Mouse (Mus musculus): ENCODE results near the gene B3gnt9. TPM values are rescaled to one million over a fixed set of nuclear protein-coding genes. Genes with fewer than 3 reads are reported as not detected.
A peak's percentile ranks its signal among the peaks of the same experiment; 100 is the strongest.

The B3gnt9 gene
- polyA plus RNA-seq, 1 experiment from 2014 or later = 19.1 TPM

GRCm38 (mm10) chr8:105276292-105277120 is 21.6 kb upstream of the B3gnt9 start:
- 0 out of 2 replicates have a peak overlapping the region, but pooled peaks have one; percentile 18 for H3K9ac ChIP-seq (ENCODE audit: low read length)
- DNase-seq (ENCODE audit: low spot score) = peak; percentile 75

GRCm38 (mm10) chr8:105275840-105276239 is 20.9 kb upstream of the B3gnt9 start, which contains the start of gene Nol3:
Gene Nol3, plus strand, starts transcription at chr8:105276140.
- Histone ChIP-seq H3K4me1 (replicated peaks; ENCODE audit: control insufficient read depth, insufficient read depth, low read length) (peaks cover 4% of the 10 kb centered on the region), H3K4me2 (ENCODE audit: low read length) (peak within 1 kb of the TSS; percentile 71), H3K9ac (ENCODE audit: low read length) (0 out of 2 replicates have a peak within 1 kb of the TSS, but pooled peaks have one; percentile 18), H3K9me3 (ENCODE audit: control insufficient read depth, low read length) (no peaks in the 10 kb centered on the region), H3K27me3 (replicated peaks; ENCODE audit: control insufficient read depth, insufficient read depth, low read length) (peaks cover 94% of the 10 kb centered on the region), H3K27ac (ENCODE audit: low read depth) (no peak within 1 kb of the TSS), H3K36me3 (ENCODE audit: control insufficient read depth, insufficient read depth, low read length) (no peaks in the 10 kb centered on the region), H3K4me3 (ENCODE audit: low read depth, low read length) (peak within 1 kb of the TSS; percentile 34)
- DNase-seq (ENCODE audit: low spot score) = no peak
- no peak for ATAC-seq (replicated peaks; ENCODE audit: low FRiP score, low TSS enrichment, low read depth)
- WGBS = 9% methylated on average over 10 of the region's 10 CpGs

More at GRCm38 (mm10) chr8:105276292-105277120, 21.6 kb upstream of the B3gnt9 start:
- H3K27me3 ChIP-seq (replicated peaks; ENCODE audit: control insufficient read depth, insufficient read depth, low read length) = peaks cover 88% of the 10 kb centered on the region
- H3K4me2 ChIP-seq (ENCODE audit: low read length) = peak overlapping the region; percentile 71
- ATAC-seq (replicated peaks; ENCODE audit: low FRiP score, low TSS enrichment, low read depth) = peak; percentile 45; the same call in 1 of the 2 replicates
- H3K4me1 ChIP-seq (replicated peaks; ENCODE audit: control insufficient read depth, insufficient read depth, low read length) = peaks cover 3% of the 10 kb centered on the region; the same call in 1 of the 2 replicates
- 3% methylated on average over 30 of the region's 30 CpGs for WGBS
- peak overlapping the region; percentile 34 for H3K4me3 ChIP-seq (ENCODE audit: low read depth, low read length)
- no peak overlapping the region for H3K27ac ChIP-seq (ENCODE audit: low read depth)
- no peaks in the 10 kb centered on the region for H3K9me3 ChIP-seq (ENCODE audit: control insufficient read depth, low read length)
- 0 out of 2 replicates have a peak, but pooled peaks cover 3% of the 10 kb centered on the region for H3K36me3 ChIP-seq (ENCODE audit: control insufficient read depth, insufficient read depth, low read length)

GRCm38 (mm10) chr8:105275387-105275786 is 20.4 kb upstream of the B3gnt9 start:
- WGBS = 10% methylated on average over 11 of the region's 11 CpGs
- Histone ChIP-seq H3K9ac (ENCODE audit: low read length) (no peak overlapping the region), H3K27ac (ENCODE audit: low read depth) (no peak overlapping the region), H3K27me3 (replicated peaks; ENCODE audit: control insufficient read depth, insufficient read depth, low read length) (peaks cover 99% of the 10 kb centered on the region), H3K4me3 (ENCODE audit: low read depth, low read length) (no peak overlapping the region), H3K4me2 (ENCODE audit: low read length) (peak overlapping the region; percentile 71), H3K9me3 (ENCODE audit: control insufficient read depth, low read length) (no peaks in the 10 kb centered on the region), H3K4me1 (replicated peaks; ENCODE audit: control insufficient read depth, insufficient read depth, low read length) (peaks cover 9% of the 10 kb centered on the region), H3K36me3 (ENCODE audit: control insufficient read depth, insufficient read depth, low read length) (no peaks in the 10 kb centered on the region)
- DNase-seq (ENCODE audit: low spot score) (no peak), ATAC-seq (replicated peaks; ENCODE audit: low FRiP score, low TSS enrichment, low read depth) (no peak)

DNA sequence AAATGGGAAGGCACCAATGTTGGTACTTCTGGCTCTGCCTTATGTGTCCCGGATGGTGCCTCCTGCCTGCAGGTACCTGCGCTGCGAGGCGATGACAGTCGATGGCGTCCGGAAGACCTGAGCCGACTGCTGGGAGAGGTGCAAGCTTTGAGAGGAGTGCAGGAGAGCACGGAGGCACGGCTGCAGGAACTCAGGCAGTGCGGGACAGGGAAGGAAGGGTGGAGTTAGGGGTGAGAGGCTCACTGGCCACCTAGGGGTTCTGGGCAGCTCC is 15.9 kb upstream of the B3gnt9 start:
- ATAC-seq (replicated peaks; ENCODE audit: low FRiP score, low TSS enrichment, low read depth) (no peak), DNase-seq (ENCODE audit: low spot score) (no peak)
- no peak overlapping the region for H3K4me2 ChIP-seq (ENCODE audit: low read length)
- 3% methylated on average over 11 of the region's 11 CpGs for WGBS
- H3K4me3 ChIP-seq (ENCODE audit: low read depth, low read length) = peak overlapping the region; percentile 10; the same call in 1 of the 2 replicates
- peaks cover 98% of the 10 kb centered on the region for H3K27me3 ChIP-seq (replicated peaks; ENCODE audit: control insufficient read depth, insufficient read depth, low read length)
- peaks cover 25% of the 10 kb centered on the region for H3K4me1 ChIP-seq (replicated peaks; ENCODE audit: control insufficient read depth, insufficient read depth, low read length)
- no peaks in the 10 kb centered on the region for H3K36me3 ChIP-seq (ENCODE audit: control insufficient read depth, insufficient read depth, low read length)
- H3K27ac ChIP-seq (ENCODE audit: low read depth) = no peak overlapping the region
- H3K9ac ChIP-seq (ENCODE audit: low read length) = no peak overlapping the region
- no peaks in the 10 kb centered on the region for H3K9me3 ChIP-seq (ENCODE audit: control insufficient read depth, low read length)

DNA sequence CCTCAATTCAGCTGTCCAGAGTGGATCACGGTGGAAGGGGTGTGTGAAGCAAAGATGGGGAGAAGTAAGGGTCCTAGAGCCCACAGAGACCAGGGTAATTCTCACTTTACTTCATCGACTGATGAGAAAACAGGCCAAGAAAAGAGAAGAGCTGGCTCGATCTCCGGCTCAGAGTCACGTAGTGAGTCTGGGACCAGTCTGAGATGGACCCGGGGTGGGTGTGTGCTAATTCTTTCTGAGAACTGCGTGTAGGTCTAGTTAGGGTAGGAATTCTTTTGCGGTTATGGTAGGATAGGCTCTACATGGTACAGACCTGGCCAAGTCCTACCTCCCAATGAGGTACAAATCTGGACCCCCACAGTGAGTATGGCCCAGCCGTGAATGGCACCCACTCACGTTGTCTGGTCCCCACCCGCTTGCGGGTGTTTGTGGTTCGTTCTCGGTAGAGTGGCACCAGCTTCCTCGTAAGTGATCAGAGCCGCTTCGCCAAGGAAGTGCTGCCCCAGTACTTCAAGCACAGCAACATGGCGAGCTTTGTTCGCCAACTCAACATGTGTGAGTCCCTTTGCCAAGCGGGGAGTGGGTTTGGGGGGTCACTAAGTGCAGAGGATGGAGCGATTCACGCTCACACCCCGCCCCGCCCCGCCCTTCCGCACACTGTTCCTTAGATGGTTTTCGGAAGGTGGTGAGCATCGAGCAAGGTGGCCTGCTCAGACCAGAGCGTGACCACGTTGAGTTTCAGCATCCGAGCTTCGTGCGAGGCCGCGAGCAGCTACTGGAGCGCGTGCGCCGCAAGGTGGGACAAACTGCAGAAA is 15.4 kb upstream of the B3gnt9 start:
- DNase-seq (ENCODE audit: low spot score) (peak; percentile 74), ATAC-seq (replicated peaks; ENCODE audit: low FRiP score, low TSS enrichment, low read depth) (no peak)
- 4% methylated on average over 39 of the region's 39 CpGs for WGBS
- H3K27ac ChIP-seq (ENCODE audit: low read depth) = no peak overlapping the region
- H3K27me3 ChIP-seq (replicated peaks; ENCODE audit: control insufficient read depth, insufficient read depth, low read length) = peaks cover 93% of the 10 kb centered on the region
- peak overlapping the region; percentile 82 for H3K4me2 ChIP-seq (ENCODE audit: low read length)
- no peaks in the 10 kb centered on the region for H3K36me3 ChIP-seq (ENCODE audit: control insufficient read depth, insufficient read depth, low read length)
- peaks cover 22% of the 10 kb centered on the region for H3K4me1 ChIP-seq (replicated peaks; ENCODE audit: control insufficient read depth, insufficient read depth, low read length)
- H3K9ac ChIP-seq (ENCODE audit: low read length) = no peak overlapping the region
- H3K4me3 ChIP-seq (ENCODE audit: low read depth, low read length) = peak overlapping the region; percentile 41
- no peaks in the 10 kb centered on the region for H3K9me3 ChIP-seq (ENCODE audit: control insufficient read depth, low read length)

DNA sequence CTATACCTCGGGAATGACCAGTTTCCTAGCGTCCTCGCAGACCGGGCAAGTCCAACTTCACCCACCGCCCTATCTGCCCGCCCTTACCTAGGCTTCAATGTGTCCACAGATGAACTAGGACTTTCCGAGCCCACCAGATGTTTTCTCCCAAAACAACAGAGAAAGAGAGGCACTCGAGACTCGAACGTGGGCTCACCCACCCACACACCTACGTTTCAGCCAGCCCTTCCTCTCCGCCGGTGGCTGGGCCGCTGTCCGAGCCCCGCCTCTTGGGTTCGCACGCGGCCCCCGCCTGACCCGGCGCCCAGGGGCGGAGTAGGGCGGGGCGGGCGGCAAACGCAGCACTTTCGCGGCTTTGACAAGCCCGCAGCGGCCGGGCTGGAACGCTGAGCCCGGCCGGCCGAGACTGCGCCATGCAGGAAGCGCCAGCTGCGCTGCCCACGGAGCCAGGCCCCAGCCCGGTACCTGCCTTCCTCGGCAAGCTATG is 14.6 kb upstream of the B3gnt9 start, which contains the start of gene Hsf4:
Hsf4 (plus strand) TSS at position 341 of the 487 bp plus-strand sequence.
- Histone ChIP-seq H3K4me2 (ENCODE audit: low read length) (peak within 1 kb of the TSS; percentile 82), H3K4me3 (ENCODE audit: low read depth, low read length) (peak within 1 kb of the TSS; percentile 41), H3K27ac (ENCODE audit: low read depth) (no peak within 1 kb of the TSS), H3K4me1 (replicated peaks; ENCODE audit: control insufficient read depth, insufficient read depth, low read length) (peaks cover 27% of the 10 kb centered on the region), H3K9me3 (ENCODE audit: control insufficient read depth, low read length) (no peaks in the 10 kb centered on the region), H3K9ac (ENCODE audit: low read length) (peak within 1 kb of the TSS; percentile 11), H3K36me3 (ENCODE audit: control insufficient read depth, insufficient read depth, low read length) (no peaks in the 10 kb centered on the region), H3K27me3 (replicated peaks; ENCODE audit: control insufficient read depth, insufficient read depth, low read length) (peaks cover 89% of the 10 kb centered on the region)
- under 1% methylated on average over 42 of the region's 42 CpGs for WGBS
- ATAC-seq (replicated peaks; ENCODE audit: low FRiP score, low TSS enrichment, low read depth) = no peak; the same call in 1 of the 2 replicates
- DNase-seq (ENCODE audit: low spot score) = peak; percentile 76

- peak; percentile 13; the same call in 1 of the 2 replicates for ATAC-seq (replicated peaks; ENCODE audit: low FRiP score, low TSS enrichment, low read depth)
- 4% methylated on average over 10 of the region's 10 CpGs for WGBS
- H3K4me3 ChIP-seq (ENCODE audit: low read depth, low read length) = peak overlapping the region; percentile 41
Observed at GRCm38 (mm10) chr8:105269075-105269458, 14.1 kb upstream of the B3gnt9 start.

DNA sequence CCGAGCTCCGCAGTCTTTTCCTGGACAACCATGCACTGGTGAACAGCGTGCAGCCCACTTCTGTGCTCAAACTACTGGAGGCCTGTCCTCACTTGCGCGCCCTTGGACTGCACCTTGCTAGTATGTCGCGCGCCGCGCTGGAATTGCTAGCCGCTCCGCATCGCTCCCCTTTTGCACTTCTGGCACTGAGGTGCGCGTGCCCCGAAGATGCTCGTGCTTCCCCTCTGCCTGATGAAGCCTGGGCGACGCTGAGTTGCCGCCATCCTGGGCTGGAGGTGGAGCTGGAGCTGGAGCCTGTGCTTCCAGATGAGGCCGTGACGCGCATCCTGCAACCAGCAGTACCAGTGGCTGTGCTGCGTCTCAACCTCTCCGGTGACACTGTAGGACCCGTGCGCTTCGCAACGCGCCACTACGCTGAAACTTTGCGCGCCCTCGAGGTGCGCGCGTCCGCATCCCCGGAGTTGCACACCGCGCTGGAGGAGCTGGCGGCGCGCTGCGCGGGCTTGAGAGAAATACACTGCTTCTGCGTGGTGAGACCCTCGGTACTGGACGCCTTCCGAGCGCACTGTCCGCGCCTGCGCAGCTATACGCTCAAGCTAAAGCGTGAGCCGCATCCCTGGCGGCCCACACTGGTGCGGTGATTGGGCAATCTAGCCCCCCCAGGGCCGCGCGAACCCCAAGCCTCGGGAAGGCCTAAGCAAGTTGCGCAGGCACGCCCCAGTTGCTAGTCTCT is 13.6 kb upstream of the B3gnt9 start:
- H3K27ac ChIP-seq (ENCODE audit: low read depth) = no peak overlapping the region
- H3K9ac ChIP-seq (ENCODE audit: low read length) = peak overlapping the region; percentile 11; the same call in 1 of the 2 replicates
- H3K36me3 ChIP-seq (ENCODE audit: control insufficient read depth, insufficient read depth, low read length) = no peaks in the 10 kb centered on the region
- H3K4me2 ChIP-seq (ENCODE audit: low read length) = peak overlapping the region; percentile 82
- H3K4me3 ChIP-seq (ENCODE audit: low read depth, low read length) = peak overlapping the region; percentile 41
- peaks cover 84% of the 10 kb centered on the region for H3K27me3 ChIP-seq (replicated peaks; ENCODE audit: control insufficient read depth, insufficient read depth, low read length)
- no peaks in the 10 kb centered on the region for H3K9me3 ChIP-seq (ENCODE audit: control insufficient read depth, low read length)
- ATAC-seq (replicated peaks; ENCODE audit: low FRiP score, low TSS enrichment, low read depth) (peak; percentile 42), DNase-seq (ENCODE audit: low spot score) (peak; percentile 85)
- peaks cover 30% of the 10 kb centered on the region for H3K4me1 ChIP-seq (replicated peaks; ENCODE audit: control insufficient read depth, insufficient read depth, low read length)
- WGBS = 2% methylated on average over 65 of the region's 65 CpGs

More at GRCm38 (mm10) chr8:105269075-105269458, 14.1 kb upstream of the B3gnt9 start:
- H3K9me3 ChIP-seq (ENCODE audit: control insufficient read depth, low read length) = no peaks in the 10 kb centered on the region
- H3K4me1 ChIP-seq (replicated peaks; ENCODE audit: control insufficient read depth, insufficient read depth, low read length) = peaks cover 27% of the 10 kb centered on the region
- H3K4me2 ChIP-seq (ENCODE audit: low read length) = peak overlapping the region; percentile 82
- no peaks in the 10 kb centered on the region for H3K36me3 ChIP-seq (ENCODE audit: control insufficient read depth, insufficient read depth, low read length)
- peaks cover 85% of the 10 kb centered on the region for H3K27me3 ChIP-seq (replicated peaks; ENCODE audit: control insufficient read depth, insufficient read depth, low read length)
- peak overlapping the region; percentile 11; the same call in 1 of the 2 replicates for H3K9ac ChIP-seq (ENCODE audit: low read length)
- H3K27ac ChIP-seq (ENCODE audit: low read depth) = no peak overlapping the region
- DNase-seq (ENCODE audit: low spot score) = no peak

All from intestine, embryonic 14.5 days (tissue).